Mouse (Mus musculus): ENCODE data around the gene Actn1.

Actn1 gene

DNA sequence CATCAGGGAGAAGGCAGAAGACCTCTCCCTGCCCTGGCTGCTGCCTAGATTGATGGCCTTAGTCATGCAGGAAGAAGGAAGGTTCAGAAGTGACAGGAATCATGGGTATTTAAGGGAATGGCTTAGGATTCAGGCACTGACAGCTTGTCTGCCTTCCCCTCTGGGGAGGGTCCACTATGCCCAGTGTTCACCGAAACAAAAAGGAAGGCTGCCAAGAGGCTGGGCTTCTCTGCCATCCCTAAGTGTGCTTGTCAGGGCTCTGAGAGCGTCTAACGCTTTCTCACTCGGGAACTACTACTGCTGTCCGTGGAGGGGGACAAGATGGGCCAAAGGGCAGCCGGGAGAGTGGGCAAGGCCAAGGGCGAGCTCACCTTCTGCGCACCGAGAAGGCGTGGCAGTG is 69.3 kb downstream of the Actn1 start:
- in situ Hi-C loops (cut with MboI, MseI): loop anchor here (25.0 kb wide), 1 partner anchor 196 kb away; no protein-coding TSS in a partner anchor

DNA sequence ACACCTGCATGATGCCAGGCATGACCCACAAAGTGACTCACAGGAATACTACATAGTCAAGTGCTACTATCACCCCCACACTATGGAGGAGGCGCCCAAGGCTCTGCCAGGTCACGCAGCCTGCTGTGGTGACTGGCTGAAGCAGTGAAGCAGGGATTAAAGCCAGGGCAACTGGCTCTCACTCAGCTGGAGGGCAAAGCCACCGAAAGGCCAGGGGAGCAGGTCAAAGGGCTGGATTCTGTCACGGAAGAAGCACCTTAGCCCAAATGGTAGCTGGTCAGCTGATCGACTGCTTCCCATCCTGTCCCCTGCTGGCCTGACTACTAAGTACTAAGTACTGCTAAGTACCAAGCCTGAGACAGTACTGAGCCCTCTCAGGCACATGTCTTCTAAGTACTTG is 76.1 kb downstream of the Actn1 start:
- in situ Hi-C loops (cut with MboI, MseI): loop anchor here (25.0 kb wide), 1 partner anchor 203 kb away; no protein-coding TSS in a partner anchor

DNA sequence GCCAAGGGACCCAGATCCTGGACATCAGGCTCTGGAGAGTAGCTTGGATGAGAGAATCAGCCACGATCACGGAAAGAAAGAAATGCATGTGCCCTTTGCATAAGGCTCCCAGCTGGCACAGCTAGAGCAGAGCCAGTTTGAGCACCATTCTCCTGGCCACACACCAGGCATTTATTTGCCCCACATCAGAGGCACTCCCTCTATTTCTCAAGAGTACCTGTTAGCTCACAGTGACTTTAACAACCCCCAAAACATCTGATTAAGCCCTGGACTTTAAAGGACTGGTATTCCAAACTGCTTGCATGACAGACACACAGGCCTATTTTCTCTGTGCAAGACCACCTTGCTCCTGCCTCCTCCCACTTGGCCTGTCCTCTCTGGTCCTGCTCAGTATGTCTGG is 78.3 kb downstream of the Actn1 start:
- in situ Hi-C loops (cut with MboI, MseI): loop anchor here (25.0 kb wide), 1 partner anchor 205 kb away; no protein-coding TSS in a partner anchor

DNA sequence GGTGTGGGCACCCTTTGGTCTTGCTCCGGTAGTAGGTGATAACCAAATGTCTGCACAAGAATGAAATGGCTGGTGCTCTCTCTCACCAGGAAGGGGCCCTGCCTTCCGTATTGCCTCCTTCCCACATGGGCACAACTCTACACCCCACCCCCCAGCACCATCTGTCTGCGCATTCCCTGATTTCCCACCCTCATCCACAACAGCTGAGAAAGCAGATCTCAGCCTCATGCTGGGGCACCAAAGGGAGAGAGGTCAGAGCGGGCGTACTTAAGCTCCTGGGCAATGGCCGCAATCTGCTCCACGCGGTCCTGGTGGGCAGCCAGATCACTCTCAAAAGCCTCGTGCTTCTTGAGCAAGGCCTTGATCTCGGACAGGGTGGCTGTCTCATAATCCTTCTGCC is 82.1 kb downstream of the Actn1 start:
- in situ Hi-C loops (cut with MboI, MseI): loop anchor here (25.0 kb wide), 1 partner anchor 209 kb away; no protein-coding TSS in a partner anchor

DNA sequence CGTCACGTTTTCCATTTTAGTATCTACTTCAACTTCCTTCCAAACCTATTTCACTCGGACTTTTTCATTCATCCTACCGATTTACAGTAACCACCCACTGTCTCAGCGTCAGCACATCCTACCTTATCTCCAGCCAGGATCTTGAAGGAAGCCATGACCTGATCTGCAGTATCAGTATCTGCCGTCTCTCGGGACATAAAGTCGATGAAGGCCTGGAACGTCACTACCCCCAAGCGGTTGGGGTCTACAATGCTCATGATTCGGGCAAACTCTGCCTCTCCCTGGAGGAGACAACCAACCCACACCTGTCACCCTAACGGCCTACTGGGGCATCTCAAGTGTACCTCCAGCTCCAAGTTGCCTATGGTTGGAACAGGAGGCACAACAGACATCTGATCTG is 91.4 kb downstream of the Actn1 start:
- in situ Hi-C loops (cut with MboI, MseI): loop anchor here (25.0 kb wide), 1 partner anchor 469 kb away; the partner anchor contains the start of genes Erh and Slc39a9

DNA sequence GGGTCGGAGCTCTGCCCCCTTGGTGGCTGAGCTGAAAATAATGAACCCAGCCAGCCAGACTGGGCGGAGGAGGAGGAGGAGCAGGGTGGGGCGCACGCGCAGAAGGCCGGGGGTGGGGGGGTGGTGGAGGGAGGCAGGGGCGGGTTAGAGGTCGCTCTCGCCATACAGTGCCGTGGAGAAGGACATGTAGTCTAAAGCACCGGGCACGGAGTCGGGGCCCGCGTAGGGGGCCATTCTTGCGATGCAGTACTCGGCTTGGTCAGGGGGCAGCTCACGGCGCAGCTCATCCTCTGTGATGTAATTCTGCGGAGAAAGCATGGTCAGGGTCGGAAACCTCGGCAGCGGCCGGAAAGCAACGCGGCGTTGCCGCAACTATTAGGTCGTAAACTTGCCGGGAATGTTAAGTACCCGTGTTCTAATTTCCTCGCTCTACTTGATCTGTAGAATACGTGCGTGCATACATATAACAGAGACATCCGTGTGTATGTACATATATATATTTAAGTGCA is 91.9 kb downstream of the Actn1 start:
- in situ Hi-C loops (cut with MboI, MseI): loop anchor here (25.0 kb wide), 1 partner anchor 469 kb away; the partner anchor contains the start of genes Erh and Slc39a9

DNA sequence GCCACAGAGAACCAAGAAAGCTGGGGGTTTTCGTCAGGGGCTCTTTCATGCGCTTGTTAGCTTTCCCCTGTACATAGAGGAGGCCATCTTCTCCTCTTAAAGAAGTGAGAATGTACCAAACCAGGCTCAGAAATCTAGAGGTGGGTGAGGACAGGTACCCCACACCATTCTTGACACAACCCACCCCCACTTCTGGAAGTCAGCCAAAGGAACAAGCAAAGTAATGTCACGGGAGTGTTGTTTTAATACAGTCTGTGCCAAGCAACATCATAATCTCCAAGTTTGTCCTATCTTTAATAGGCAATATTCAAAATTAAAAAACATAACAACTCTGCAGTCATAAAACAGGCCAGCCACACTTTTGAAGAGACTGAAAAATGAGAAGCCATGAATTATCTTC is 92.8 kb downstream of the Actn1 start:
- in situ Hi-C loops (cut with MboI, MseI): loop anchor here (25.0 kb wide), 1 partner anchor 470 kb away; the partner anchor contains the start of genes Erh and Slc39a9

DNA sequence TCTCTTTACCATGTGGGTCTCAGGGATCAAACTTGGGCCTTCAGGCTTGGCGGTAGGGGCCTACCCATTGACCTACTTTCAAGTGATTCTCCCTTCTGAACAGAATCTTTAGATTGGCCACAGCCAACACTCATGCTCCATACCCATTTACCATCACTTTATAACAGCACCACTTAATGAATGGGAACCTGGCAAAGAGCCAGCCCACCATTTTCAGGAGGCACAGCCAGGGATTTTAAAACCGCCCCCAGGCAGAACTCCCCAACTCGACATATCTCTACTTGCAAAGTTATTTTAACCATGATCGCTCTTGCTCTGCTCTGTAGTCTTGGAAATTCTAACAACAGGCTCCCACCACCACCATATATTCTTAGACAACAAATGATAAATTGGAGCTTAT is 93.5 kb downstream of the Actn1 start:
- in situ Hi-C loops (cut with MboI, MseI): loop anchor here (25.0 kb wide), 1 partner anchor 471 kb away; the partner anchor contains the start of genes Erh and Slc39a9

DNA sequence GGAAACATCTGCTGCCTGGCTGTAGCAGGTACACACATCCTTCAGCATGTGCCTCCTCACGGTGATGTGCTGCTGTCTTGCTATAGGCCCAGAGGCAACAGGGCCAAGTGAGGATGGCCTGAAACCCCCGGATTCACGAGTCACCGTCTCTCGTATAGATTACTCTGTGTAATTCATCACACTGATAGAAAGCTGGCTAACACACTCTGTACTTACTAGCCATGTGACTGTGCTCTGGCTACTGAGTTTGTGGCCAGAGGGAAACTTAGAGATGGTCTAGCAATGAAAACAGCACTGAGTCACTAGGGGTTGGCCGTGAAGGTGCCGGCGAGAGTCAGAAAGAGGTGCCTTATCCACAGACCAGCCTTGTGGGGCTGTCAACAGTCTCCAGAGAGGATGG is 95.6 kb downstream of the Actn1 start:
- in situ Hi-C loops (cut with MboI, MseI): loop anchor here (25.0 kb wide), 1 partner anchor 473 kb away; the partner anchor contains the start of genes Erh and Slc39a9

DNA sequence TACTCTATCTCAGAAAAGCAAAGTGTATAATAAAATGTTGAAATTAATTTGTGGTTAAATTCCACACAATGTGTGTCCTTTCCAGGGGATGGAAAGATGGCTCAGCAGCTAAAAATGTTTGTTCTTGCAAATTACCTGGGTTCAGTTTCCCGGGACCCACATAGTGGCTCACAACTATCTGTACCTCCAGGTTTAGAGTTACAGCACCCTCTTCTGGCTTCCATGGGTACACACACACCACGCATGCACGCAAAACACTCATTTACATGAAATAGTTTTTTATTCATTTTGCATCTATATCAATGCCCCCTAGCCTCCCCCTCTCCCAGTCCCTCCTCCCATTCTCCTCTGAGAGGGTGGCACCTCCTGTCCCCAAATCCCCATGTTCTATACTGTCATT is 97.7 kb downstream of the Actn1 start:
- in situ Hi-C loops (cut with MboI, MseI): loop anchor here (25.0 kb wide), 1 partner anchor 475 kb away; the partner anchor contains the start of genes Erh and Slc39a9

DNA sequence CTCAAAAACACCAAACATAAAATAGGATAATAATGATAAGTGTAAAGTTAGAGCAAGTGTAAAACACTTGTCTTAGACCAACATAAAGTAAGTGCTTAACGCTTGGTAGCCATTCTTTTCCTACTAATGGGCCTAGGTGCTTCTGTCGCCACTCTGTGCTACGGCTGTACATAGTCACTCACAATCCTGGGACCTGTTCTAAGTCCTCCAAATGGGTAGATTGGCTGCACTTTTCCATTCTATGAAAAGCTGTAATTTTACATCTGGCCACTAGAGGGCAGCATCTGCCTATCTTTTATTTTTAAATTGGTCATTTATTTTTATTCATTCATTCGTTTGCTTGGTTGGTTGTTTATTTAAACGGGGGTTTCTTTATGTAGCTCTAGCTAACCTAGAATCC is 102.5 kb downstream of the Actn1 start:
- in situ Hi-C loops (cut with MboI, MseI): loop anchor here (25.0 kb wide), 1 partner anchor 480 kb away; the partner anchor contains the start of genes Erh and Slc39a9

DNA sequence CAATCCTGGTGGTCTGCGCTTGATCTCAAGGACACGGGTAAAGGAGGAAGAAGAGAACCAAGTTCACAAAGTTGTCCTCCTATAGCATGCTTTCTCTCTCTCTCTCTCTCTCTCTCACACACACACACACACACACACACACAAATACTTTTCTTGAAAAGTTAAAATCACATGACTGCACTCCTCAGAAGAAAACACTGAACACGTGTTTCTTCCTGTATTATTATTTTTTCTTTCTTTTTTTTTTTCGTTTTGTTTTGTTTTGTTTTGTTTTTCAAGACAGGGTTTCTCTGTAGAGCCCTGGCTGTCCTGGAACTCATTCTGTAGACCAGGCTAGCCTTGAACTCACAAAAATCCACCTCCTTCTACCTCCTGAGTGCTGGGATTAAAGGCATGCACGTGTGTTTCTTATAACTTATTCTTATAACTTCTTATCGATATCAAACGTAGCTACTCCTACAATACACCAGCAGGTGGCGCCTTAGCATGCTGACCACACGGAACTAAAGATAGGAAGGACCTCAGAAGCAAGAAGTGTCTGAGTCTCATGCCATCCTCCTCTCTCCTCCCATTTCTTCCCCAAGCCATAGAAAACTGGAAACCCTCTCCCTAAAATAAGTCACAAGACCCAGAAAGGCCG is 106.4 kb downstream of the Actn1 start:
- in situ Hi-C loops (cut with MboI, MseI): loop anchor here (25.0 kb wide), 1 partner anchor 483 kb away; the partner anchor contains the start of genes Erh and Slc39a9

DNA sequence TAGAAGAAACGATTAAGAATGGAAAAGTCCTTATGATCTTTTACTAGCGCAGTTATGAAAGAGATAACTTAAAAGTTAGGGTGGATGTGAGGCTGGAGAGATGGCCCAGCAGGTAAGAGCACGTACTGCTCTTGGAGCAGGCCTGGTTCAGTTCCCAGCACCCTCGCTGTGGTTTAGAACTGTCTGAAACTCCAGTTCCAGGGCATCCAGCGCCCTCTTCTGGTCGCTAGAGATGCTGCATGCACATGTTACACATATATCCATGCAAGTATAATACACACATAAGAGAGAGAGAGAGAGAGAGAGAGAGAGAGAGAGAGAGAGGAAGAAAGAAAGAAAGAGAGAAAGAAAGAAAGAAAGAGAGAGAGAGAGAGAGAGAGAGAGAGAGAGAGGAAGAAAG is 107.1 kb downstream of the Actn1 start:
- in situ Hi-C loops (cut with MboI, MseI): loop anchor here (25.0 kb wide), 1 partner anchor 484 kb away; the partner anchor contains the start of genes Erh and Slc39a9

DNA sequence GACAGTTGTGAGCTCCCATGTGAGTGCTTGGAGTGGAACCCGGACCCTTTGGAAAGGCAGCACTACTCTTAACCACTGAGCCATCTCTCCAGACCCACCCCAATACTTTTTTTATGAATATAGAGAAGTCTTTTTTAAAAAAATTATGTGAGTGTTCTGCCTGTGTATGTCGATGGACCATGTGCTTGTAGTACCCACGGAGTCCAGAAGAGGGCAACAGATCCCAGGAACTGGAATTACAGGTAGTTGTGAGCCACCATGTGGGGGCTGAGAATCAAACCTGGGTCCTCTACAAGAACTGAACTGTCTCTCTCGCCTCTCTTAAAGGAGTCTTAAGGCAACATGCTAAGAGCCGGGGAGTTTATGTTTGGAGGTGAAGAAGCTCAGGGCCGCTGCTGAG is 108.3 kb downstream of the Actn1 start:
- in situ Hi-C loops (cut with MboI, MseI): loop anchor here (25.0 kb wide), 1 partner anchor 485 kb away; the partner anchor contains the start of genes Erh and Slc39a9

DNA sequence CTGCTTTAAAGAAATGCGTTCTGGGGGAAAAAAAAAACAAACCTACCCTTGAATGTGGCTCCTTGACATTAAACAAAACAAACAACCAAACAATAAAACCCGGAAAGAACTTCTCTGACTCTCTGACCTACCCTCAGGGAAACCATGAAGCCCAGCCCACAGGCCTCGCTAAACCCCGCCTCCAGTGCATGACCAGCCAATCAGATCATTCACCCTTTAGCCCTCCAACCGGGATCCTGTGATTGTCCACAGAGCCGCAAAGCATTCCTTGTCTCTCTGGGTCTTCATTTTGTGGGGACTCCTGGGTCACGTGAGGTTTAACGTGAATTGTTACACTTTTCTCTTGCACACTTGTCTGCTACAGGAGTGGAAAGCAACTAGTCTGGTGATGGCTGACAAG is 109.5 kb downstream of the Actn1 start:
- in situ Hi-C loops (cut with MboI, MseI): loop anchor here (25.0 kb wide), 1 partner anchor 487 kb away; the partner anchor contains the start of genes Erh and Slc39a9

DNA sequence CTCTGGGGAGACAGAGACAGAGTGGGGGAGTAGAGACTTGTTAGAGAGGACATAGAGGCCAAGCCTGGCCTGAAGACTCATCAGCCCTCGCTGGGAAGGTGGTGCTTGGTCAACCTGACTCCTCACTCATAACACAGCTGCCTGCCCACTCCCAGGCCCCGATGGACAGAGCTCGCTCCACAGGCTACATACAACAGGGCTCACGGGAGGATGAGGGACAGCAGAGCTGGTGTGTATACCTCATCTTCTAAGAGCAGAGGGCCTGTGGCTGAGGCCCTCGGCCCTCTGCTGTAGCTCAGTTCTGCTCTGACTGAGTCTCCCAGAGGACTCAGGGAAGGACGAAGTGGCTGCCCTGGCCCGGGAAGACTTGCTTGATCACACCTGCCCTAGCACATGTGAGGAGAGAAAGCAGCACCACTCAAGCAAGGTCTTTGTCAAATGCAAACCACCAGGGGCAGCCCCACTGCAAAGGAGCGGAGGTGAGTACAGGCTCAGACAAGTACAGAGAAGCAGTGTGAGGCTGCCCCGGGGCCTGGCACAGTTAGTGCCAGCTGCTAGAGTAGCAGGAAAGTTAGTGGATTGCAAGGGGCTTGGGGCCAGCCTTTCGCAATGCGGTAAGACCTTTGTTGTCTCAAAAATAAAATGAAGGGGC is 112.5 kb downstream of the Actn1 start:
- in situ Hi-C loops (cut with MboI, MseI): no loop called here

DNA sequence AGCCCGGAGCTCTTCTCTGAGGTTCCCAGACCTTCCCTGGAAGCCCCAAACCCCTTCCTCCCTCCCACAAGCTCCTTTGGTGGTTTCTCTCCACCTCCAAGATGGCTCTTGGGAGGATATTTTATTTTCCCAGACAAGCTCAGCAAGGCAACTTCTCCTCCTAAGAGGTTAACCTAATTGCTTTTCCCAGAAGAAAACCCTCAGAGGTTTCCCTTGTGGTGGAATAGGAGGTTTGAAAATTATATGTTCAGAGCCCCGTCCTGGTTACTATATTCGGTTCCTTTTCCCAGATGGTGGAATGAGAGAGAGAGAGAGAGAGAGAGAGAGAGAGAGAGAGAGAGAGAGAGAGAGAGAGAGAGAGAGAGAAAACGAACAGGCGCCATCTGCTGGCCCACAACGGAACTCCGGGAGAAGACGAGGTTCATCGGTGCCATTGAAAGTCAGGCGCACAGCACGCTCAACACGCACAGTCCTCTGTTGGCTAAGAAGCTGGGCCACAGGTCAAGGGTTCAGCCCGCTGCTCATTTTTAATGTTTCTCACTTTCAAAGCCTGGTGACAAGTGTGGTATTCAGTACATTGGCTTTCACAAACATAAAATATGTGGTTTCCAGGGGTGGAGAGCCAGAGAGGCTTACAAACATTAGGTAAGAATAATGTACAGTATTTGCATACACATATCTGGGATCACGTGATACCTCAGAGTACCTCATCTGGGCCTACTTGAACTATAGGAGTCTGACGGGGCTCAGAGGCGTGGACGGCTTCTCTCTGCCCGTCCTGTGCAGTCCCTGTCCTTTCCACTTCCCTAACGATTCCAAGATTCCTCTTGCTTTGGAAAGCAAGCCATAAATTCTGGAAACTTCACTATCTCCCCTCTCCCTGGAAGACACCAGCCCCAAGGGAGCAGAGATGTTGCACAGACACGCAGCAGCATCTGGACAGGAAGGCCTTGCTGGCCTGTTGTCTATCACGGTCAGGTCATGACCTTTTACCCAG is 113.6 kb downstream of the Actn1 start:
- in situ Hi-C loops (cut with MboI, MseI): no loop called here

DNA sequence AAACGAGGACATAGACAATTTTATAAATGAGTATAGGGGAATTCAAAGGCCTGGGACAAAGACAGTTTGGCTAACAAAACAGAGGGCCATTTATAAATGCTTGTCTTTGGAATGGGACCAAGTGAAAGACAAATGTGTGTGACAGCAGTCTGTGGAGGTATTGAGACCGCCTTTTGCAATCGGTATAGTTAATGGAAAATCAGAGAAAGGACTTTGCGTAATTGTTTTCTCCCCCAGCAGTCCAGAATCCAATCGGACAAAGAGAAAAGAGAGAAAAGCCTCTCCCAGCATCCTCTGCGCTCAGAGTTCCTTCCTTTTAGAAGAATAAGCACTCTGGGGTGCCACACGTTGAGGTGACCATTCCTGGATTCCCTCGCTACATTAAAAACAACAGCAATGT is 114.8 kb downstream of the Actn1 start:
- in situ Hi-C loops (cut with MboI, MseI): no loop called here

DNA sequence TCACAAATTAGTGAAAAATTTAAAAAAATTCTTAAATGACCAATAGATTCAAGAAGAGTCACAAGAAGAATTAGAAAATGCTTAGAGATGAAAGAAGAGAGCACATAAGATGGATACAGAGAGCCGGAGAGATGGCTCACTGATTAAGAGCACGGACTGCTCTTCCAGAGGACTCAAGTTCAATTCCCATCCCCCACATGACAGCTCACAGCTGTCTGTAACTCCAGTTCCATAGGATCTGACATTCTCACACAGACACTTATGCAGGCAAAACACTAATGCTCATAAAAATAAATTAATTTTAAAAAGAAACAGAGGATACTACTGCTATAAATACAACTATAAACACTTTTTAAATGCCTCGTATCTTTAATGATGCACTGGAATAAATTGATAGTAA is 115.3 kb downstream of the Actn1 start:
- in situ Hi-C loops (cut with MboI, MseI): loop anchor here (5.0 kb wide), 1 partner anchor 538 kb away; no protein-coding TSS in a partner anchor

DNA sequence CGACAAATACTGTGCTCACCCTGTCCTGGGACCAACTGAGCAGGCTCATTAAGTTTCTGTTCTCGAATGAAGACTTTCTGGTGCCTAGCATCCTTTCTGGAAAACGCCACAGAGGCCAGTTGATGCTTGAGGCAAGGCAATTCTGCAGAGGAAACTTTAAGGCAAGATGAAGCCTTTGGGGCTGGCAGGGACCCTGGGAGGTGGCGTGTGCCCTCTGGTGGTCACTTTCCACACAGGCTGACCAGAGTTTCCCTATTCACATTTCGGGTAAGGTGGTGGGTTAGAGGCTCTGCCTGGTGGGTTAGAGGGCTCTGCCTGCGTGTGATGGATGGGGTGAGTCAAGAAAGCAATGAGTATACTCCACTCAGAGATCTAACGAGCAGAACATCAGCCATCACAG is 118.7 kb downstream of the Actn1 start:
- in situ Hi-C loops (cut with MboI, MseI): loop anchor here (5.0 kb wide), 1 partner anchor 534 kb away; no protein-coding TSS in a partner anchor

DNA sequence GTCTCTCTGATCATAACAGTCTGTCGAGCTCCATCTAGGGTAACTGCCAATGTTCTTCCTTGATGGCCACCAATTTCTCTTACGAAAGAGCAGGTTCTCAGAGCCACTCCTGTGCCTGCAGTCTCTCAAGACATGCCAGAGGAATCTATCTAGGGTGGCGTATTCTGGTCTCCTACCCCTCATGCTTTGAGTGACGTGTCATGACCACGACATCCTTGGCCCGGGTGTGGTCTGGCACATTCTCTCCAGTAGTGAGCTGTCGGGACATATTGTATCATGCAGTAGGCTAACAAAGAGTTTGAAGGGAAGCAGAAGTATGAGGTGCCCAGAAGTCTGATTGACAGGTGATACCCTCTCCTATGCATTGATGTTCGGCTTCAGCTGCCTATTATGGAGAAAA is 119.2 kb downstream of the Actn1 start:
- in situ Hi-C loops (cut with MboI, MseI): loop anchor here (5.0 kb wide), 1 partner anchor 534 kb away; no protein-coding TSS in a partner anchor

Data from regulatory T cell (primary cell).